Mouse (Mus musculus): Measurements from ENCODE around the gene Pbx2. TPM values are rescaled to one million over a fixed set of nuclear protein-coding genes. Genes with fewer than 3 reads are reported as not detected.
A peak's percentile ranks its signal among the peaks of the same experiment; 100 is the strongest.

The Pbx2 gene
- polyA plus RNA-seq, 1 experiment from 2014 or later: 9.4 TPM

DNA sequence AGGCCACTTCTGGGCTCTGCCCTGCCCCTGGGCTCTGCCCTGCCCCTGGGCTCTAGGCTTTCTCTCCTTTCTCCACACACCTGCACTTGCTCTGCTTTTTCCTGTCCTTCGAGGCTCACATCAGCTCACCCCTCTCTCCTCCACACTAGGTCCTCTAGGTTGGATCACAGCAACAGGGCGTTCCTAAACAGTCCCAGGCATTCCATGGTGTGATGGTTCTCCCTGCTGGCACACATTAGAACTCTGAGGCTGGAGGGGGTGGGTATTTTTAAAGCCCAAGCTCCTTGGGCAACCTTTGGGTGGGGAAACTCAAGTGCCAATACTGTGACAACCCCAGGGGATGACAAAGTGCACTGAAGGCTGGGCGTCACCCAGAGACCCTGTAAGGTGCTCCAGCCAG is 46.4 kb downstream of the Pbx2 start:
- ATAC-seq: no peak

GRCm38 (mm10) chr17:34639461-34640255 is 48.6 kb downstream of the Pbx2 start:
- H3K4me1 ChIP-seq (ENCODE audit: control insufficient read depth, insufficient read depth, low read length): peaks cover 3% of the 10 kb centered on the region; the same call in 1 of the 2 replicates
- ATAC-seq: no peak
- no peak overlapping the region for H3K4me3 ChIP-seq (ENCODE audit: low read depth, low read length)
- 85% methylated on average over 7 of the region's 7 CpGs for WGBS
- H3K36me3 ChIP-seq (ENCODE audit: control insufficient read depth, insufficient read depth, low read length): no peaks in the 10 kb centered on the region
- H3K4me2 ChIP-seq (ENCODE audit: low read length): no peak overlapping the region
- H3K27me3 ChIP-seq (ENCODE audit: control insufficient read depth, insufficient read depth, low read depth, low read length): peaks cover 4% of the 10 kb centered on the region; the same call in 1 of the 2 replicates
- H3K9ac ChIP-seq (ENCODE audit: low read depth, low read length): 0 out of 2 replicates have a peak overlapping the region, but pooled peaks have one; percentile 8
- no peak overlapping the region for H3K27ac ChIP-seq (ENCODE audit: low read length)
- H3K9me3 ChIP-seq (replicated peaks; ENCODE audit: control insufficient read depth, low read length, poor library complexity, severe bottlenecking): no peaks in the 10 kb centered on the region

More for the DNA sequence above, 46.4 kb downstream of the Pbx2 start:
- Histone ChIP-seq H3K36me3 (ENCODE audit: control insufficient read depth, insufficient read depth, low read length) (no peaks in the 10 kb centered on the region), H3K9me3 (replicated peaks; ENCODE audit: control insufficient read depth, low read length, poor library complexity, severe bottlenecking) (no peaks in the 10 kb centered on the region), H3K27me3 (ENCODE audit: control insufficient read depth, insufficient read depth, low read depth, low read length) (peaks cover 4% of the 10 kb centered on the region; the same call in 1 of the 2 replicates), H3K4me1 (ENCODE audit: control insufficient read depth, insufficient read depth, low read length) (no peaks in the 10 kb centered on the region), H3K4me2 (ENCODE audit: low read length) (no peak overlapping the region), H3K4me3 (ENCODE audit: low read depth, low read length) (no peak overlapping the region), H3K27ac (ENCODE audit: low read length) (no peak overlapping the region), H3K9ac (ENCODE audit: low read depth, low read length) (no peak overlapping the region)
- WGBS: 75% methylated on average over 3 of the region's 3 CpGs

- 10% methylated on average over 11 of the region's 11 CpGs for WGBS
- Histone ChIP-seq H3K4me1 (ENCODE audit: control insufficient read depth, insufficient read depth, low read length) (peaks cover 11% of the 10 kb centered on the region), H3K9me3 (replicated peaks; ENCODE audit: control insufficient read depth, low read length, poor library complexity, severe bottlenecking) (no peaks in the 10 kb centered on the region), H3K27me3 (ENCODE audit: control insufficient read depth, insufficient read depth, low read depth, low read length) (peaks cover 2% of the 10 kb centered on the region; the same call in 1 of the 2 replicates), H3K9ac (ENCODE audit: low read depth, low read length) (0 out of 2 replicates have a peak overlapping the region, but pooled peaks have one; percentile 28), H3K4me3 (ENCODE audit: low read depth, low read length) (no peak overlapping the region), H3K27ac (ENCODE audit: low read length) (peak overlapping the region; percentile 69), H3K4me2 (ENCODE audit: low read length) (no peak overlapping the region), H3K36me3 (ENCODE audit: control insufficient read depth, insufficient read depth, low read length) (no peaks in the 10 kb centered on the region)
- no peak for ATAC-seq
Measured at GRCm38 (mm10) chr17:34640778-34641601, 49.9 kb downstream of the Pbx2 start.

DNA sequence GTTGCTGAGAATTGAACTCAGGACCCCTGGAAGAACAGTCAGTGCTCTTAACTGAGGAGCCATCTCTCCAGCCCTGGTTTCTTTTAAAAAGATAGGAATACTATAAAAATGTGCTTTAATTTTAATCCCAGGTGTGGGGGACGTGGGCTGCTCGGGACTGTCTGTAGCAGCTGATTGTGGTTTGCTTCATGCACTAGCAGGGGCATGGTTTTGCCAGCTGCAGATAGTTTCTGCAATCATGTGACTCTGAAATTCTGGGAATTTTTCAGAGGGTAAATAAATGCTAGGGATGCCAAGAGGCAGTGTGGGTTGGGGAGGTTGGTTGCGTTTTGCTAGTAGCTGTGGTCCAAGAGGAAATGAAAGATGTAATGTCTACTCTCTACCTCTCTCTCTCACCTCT is 50.9 kb downstream of the Pbx2 start:
- no peak overlapping the region for H3K27ac ChIP-seq (ENCODE audit: low read length)
- H3K4me1 ChIP-seq (ENCODE audit: control insufficient read depth, insufficient read depth, low read length): peaks cover 19% of the 10 kb centered on the region
- WGBS: 92% methylated on average over 3 of the region's 3 CpGs
- H3K4me3 ChIP-seq (ENCODE audit: low read depth, low read length): no peak overlapping the region
- no peak overlapping the region for H3K9ac ChIP-seq (ENCODE audit: low read depth, low read length)
- no peaks in the 10 kb centered on the region for H3K9me3 ChIP-seq (replicated peaks; ENCODE audit: control insufficient read depth, low read length, poor library complexity, severe bottlenecking)
- H3K36me3 ChIP-seq (ENCODE audit: control insufficient read depth, insufficient read depth, low read length): no peaks in the 10 kb centered on the region
- no peak for ATAC-seq
- peaks cover 2% of the 10 kb centered on the region; the same call in 1 of the 2 replicates for H3K27me3 ChIP-seq (ENCODE audit: control insufficient read depth, insufficient read depth, low read depth, low read length)
- H3K4me2 ChIP-seq (ENCODE audit: low read length): no peak overlapping the region

DNA sequence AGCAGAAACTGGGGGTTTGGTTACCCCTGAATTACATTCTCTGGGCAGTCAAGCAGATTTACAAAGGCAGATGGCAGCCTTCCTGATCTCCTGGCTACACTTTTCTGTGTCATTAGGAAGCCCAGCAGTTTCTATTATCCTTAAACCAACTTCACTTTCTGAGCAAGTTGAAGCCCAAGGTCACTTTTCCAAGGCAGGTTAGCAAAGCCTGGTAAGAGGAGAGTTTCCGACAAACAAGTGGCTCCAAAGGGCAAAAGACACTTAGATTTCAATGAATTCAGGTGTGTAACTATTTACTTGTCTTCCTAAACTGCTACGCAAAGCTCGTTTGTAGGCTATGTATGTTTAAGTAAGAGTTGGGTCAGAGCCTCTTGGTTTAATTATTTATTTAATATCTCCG is 52.3 kb downstream of the Pbx2 start:
- Histone ChIP-seq H3K27me3 (ENCODE audit: control insufficient read depth, insufficient read depth, low read depth, low read length) (no peaks in the 10 kb centered on the region), H3K27ac (ENCODE audit: low read length) (no peak overlapping the region), H3K36me3 (ENCODE audit: control insufficient read depth, insufficient read depth, low read length) (no peaks in the 10 kb centered on the region), H3K4me2 (ENCODE audit: low read length) (no peak overlapping the region), H3K9me3 (replicated peaks; ENCODE audit: control insufficient read depth, low read length, poor library complexity, severe bottlenecking) (no peaks in the 10 kb centered on the region), H3K4me3 (ENCODE audit: low read depth, low read length) (no peak overlapping the region), H3K9ac (ENCODE audit: low read depth, low read length) (no peak overlapping the region), H3K4me1 (ENCODE audit: control insufficient read depth, insufficient read depth, low read length) (peaks cover 26% of the 10 kb centered on the region)
- 93% methylated on average over 4 of the region's 4 CpGs for WGBS
- no peak for ATAC-seq

- no peaks in the 10 kb centered on the region for H3K9me3 ChIP-seq (replicated peaks; ENCODE audit: control insufficient read depth, low read length, poor library complexity, severe bottlenecking)
- H3K4me3 ChIP-seq (ENCODE audit: low read depth, low read length): no peak overlapping the region
- peak overlapping the region; percentile 51 for H3K27ac ChIP-seq (ENCODE audit: low read length)
- peaks cover under 1% of the 10 kb centered on the region; the same call in 1 of the 2 replicates for H3K36me3 ChIP-seq (ENCODE audit: control insufficient read depth, insufficient read depth, low read length)
- peaks cover 29% of the 10 kb centered on the region for H3K4me1 ChIP-seq (ENCODE audit: control insufficient read depth, insufficient read depth, low read length)
- no peak overlapping the region; the same call in 1 of the 2 replicates for H3K4me2 ChIP-seq (ENCODE audit: low read length)
- ATAC-seq: no peak
- whole genome bisulfite sequencing: 85% methylated on average over 10 of the region's 10 CpGs
- H3K9ac ChIP-seq (ENCODE audit: low read depth, low read length): no peak overlapping the region
- no peaks in the 10 kb centered on the region for H3K27me3 ChIP-seq (ENCODE audit: control insufficient read depth, insufficient read depth, low read depth, low read length)
Measured at GRCm38 (mm10) chr17:34643944-34644343, 52.9 kb downstream of the Pbx2 start.

- ATAC-seq: peak; percentile 77
- H3K9ac ChIP-seq (ENCODE audit: low read depth, low read length): peak within 1 kb of the TSS; percentile 70
- H3K27me3 ChIP-seq (ENCODE audit: control insufficient read depth, insufficient read depth, low read depth, low read length): no peaks in the 10 kb centered on the region
- peak within 1 kb of the TSS; percentile 76 for H3K27ac ChIP-seq (ENCODE audit: low read length)
- peak within 1 kb of the TSS; percentile 62 for H3K4me3 ChIP-seq (ENCODE audit: low read depth, low read length)
- peaks cover 6% of the 10 kb centered on the region for H3K36me3 ChIP-seq (ENCODE audit: control insufficient read depth, insufficient read depth, low read length)
- H3K9me3 ChIP-seq (replicated peaks; ENCODE audit: control insufficient read depth, low read length, poor library complexity, severe bottlenecking): no peaks in the 10 kb centered on the region
- WGBS: under 1% methylated on average over 16 of the region's 16 CpGs
- peaks cover 29% of the 10 kb centered on the region for H3K4me1 ChIP-seq (ENCODE audit: control insufficient read depth, insufficient read depth, low read length)
- H3K4me2 ChIP-seq (ENCODE audit: low read length): peak within 1 kb of the TSS; percentile 70
Measured at GRCm38 (mm10) chr17:34644608-34645007, 53.5 kb downstream of the Pbx2 start, which contains the start of gene Fkbpl. Fkbpl (plus strand) TSS chr17:34644764.

DNA sequence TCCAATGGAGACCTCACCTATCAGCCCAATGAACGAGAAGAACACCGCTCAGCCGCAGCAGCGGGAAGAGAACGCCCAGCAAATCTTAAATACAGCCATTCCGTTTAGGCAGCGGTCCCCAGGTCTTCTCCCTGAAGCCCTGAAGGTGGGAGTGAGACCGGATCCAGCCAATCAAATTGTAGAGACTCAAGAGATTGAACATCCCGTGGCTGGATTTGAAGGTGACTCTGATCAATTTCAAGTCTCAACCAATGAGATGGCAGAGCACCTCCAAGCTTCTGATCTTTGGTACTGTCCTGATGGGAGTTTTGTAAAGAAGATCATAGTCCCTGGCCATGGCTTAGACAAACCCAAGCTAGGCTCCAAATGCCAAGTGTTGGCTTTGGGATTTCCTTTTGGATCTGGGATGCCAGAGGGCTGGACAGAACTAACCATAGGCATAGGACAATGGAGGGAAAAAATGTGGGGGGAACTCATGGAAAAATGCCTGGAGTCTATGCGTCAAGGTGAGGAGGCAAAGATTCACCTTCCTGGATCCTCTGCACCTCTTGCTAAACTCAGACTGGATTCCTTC is 54.3 kb downstream of the Pbx2 start:
- 50% methylated on average over 10 of the region's 10 CpGs for WGBS
- H3K4me3 ChIP-seq (ENCODE audit: low read depth, low read length): peak overlapping the region; percentile 62
- peaks cover 13% of the 10 kb centered on the region for H3K36me3 ChIP-seq (ENCODE audit: control insufficient read depth, insufficient read depth, low read length)
- peak overlapping the region; percentile 70 for H3K9ac ChIP-seq (ENCODE audit: low read depth, low read length)
- peak overlapping the region; percentile 70 for H3K4me2 ChIP-seq (ENCODE audit: low read length)
- peak overlapping the region; percentile 76; the same call in 1 of the 2 replicates for H3K27ac ChIP-seq (ENCODE audit: low read length)
- H3K27me3 ChIP-seq (ENCODE audit: control insufficient read depth, insufficient read depth, low read depth, low read length): no peaks in the 10 kb centered on the region
- no peak for ATAC-seq
- H3K9me3 ChIP-seq (replicated peaks; ENCODE audit: control insufficient read depth, low read length, poor library complexity, severe bottlenecking): no peaks in the 10 kb centered on the region
- H3K4me1 ChIP-seq (ENCODE audit: control insufficient read depth, insufficient read depth, low read length): peaks cover 29% of the 10 kb centered on the region

Data from midbrain, embryonic 16.5 days (tissue).